Mouse (Mus musculus) mature B cell (primary cell): Measurements from ENCODE around the gene Odf4.

Experiments used
- in situ Hi-C: fragments of 300-500 bp; cut with MboI; formaldehyde crosslinking; loops from 2 replicates; pipeline ENCODE4 v1.14.3; 2019

Odf4 gene

GRCm38 (mm10) chr11:68874841-68875240 is 52.0 kb downstream of the Odf4 start:
- in situ Hi-C loops, result no loop called here
